Mouse (Mus musculus): ENCODE measurements around the gene Lgals12. TPM values are rescaled to one million over a fixed set of nuclear protein-coding genes. Genes with fewer than 3 reads are reported as not detected.

Lgals12 gene
- polyA plus RNA-seq, 1 experiment from 2014 or later: 0.84 TPM

- no peak for DNase-seq (ENCODE audit: low spot score)
- 89% methylated on average over 5 of the region's 5 CpGs for WGBS
- H3K36me3 ChIP-seq: no peaks in the 10 kb centered on the region
- no peaks in the 10 kb centered on the region for H3K27me3 ChIP-seq (ENCODE audit: low read depth, poor library complexity, severe bottlenecking)
- no peaks in the 10 kb centered on the region for H3K9me3 ChIP-seq (replicated peaks)
- H3K27ac ChIP-seq: no peak overlapping the region
- peaks cover 18% of the 10 kb centered on the region for H3K4me1 ChIP-seq
- no peak overlapping the region for H3K4me3 ChIP-seq
These were observed 37.3 kb downstream of the Lgals12 start for GRCm38 (mm10) chr19:7569650-7570049.

GRCm38 (mm10) chr19:7568364-7568763, 38.6 kb downstream of the Lgals12 start:
- Histone ChIP-seq H3K4me1 (peaks cover 18% of the 10 kb centered on the region), H3K9me3 (replicated peaks) (no peaks in the 10 kb centered on the region), H3K36me3 (no peaks in the 10 kb centered on the region), H3K4me3 (no peak overlapping the region), H3K27ac (peak overlapping the region; percentile 76), H3K27me3 (ENCODE audit: low read depth, poor library complexity, severe bottlenecking) (no peaks in the 10 kb centered on the region)
- peak; percentile 38 for DNase-seq (ENCODE audit: low spot score)
- 44% methylated on average over 3 of the region's 3 CpGs for WGBS

GRCm38 (mm10) chr19:7566826-7567225, 40.2 kb downstream of the Lgals12 start:
- no peak for DNase-seq (ENCODE audit: low spot score)
- H3K4me1 ChIP-seq: peaks cover 18% of the 10 kb centered on the region
- no peak overlapping the region for H3K27ac ChIP-seq
- H3K9me3 ChIP-seq (replicated peaks): no peaks in the 10 kb centered on the region
- no peaks in the 10 kb centered on the region for H3K27me3 ChIP-seq (ENCODE audit: low read depth, poor library complexity, severe bottlenecking)
- WGBS: 88% methylated on average over 3 of the region's 3 CpGs
- H3K36me3 ChIP-seq: no peaks in the 10 kb centered on the region
- H3K4me3 ChIP-seq: no peak overlapping the region

GRCm38 (mm10) chr19:7564457-7564856, 42.5 kb downstream of the Lgals12 start:
- H3K4me3 ChIP-seq: no peak overlapping the region
- H3K27me3 ChIP-seq (ENCODE audit: low read depth, poor library complexity, severe bottlenecking): no peaks in the 10 kb centered on the region
- H3K36me3 ChIP-seq: no peaks in the 10 kb centered on the region
- no peak overlapping the region for H3K27ac ChIP-seq
- H3K4me1 ChIP-seq: peaks cover 23% of the 10 kb centered on the region
- no peak for DNase-seq (ENCODE audit: low spot score)
- 88% methylated on average over 1 of the region's 1 CpGs for WGBS
- H3K9me3 ChIP-seq (replicated peaks): no peaks in the 10 kb centered on the region

GRCm38 (mm10) chr19:7563676-7564075, 43.3 kb downstream of the Lgals12 start:
- H3K36me3 ChIP-seq: no peaks in the 10 kb centered on the region
- H3K4me3 ChIP-seq: no peak overlapping the region
- WGBS: 85% methylated on average over 2 of the region's 2 CpGs
- H3K27me3 ChIP-seq (ENCODE audit: low read depth, poor library complexity, severe bottlenecking): peaks cover 5% of the 10 kb centered on the region; the same call in 1 of the 2 replicates
- no peak for DNase-seq (ENCODE audit: low spot score)
- H3K4me1 ChIP-seq: peaks cover 20% of the 10 kb centered on the region
- H3K9me3 ChIP-seq (replicated peaks): no peaks in the 10 kb centered on the region
- no peak overlapping the region for H3K27ac ChIP-seq

GRCm38 (mm10) chr19:7562601-7563129, 44.3 kb downstream of the Lgals12 start:
- WGBS: 86% methylated on average over 10 of the region's 10 CpGs
- Histone ChIP-seq H3K27me3 (ENCODE audit: low read depth, poor library complexity, severe bottlenecking) (peaks cover 15% of the 10 kb centered on the region), H3K4me1 (peaks cover 17% of the 10 kb centered on the region), H3K4me3 (no peak overlapping the region), H3K27ac (no peak overlapping the region), H3K36me3 (no peaks in the 10 kb centered on the region), H3K9me3 (replicated peaks) (no peaks in the 10 kb centered on the region)
- no peak for DNase-seq (ENCODE audit: low spot score)

- Histone ChIP-seq H3K9me3 (replicated peaks) (no peaks in the 10 kb centered on the region), H3K4me3 (no peak overlapping the region), H3K27me3 (ENCODE audit: low read depth, poor library complexity, severe bottlenecking) (peaks cover 21% of the 10 kb centered on the region), H3K4me1 (peaks cover 19% of the 10 kb centered on the region), H3K27ac (no peak overlapping the region), H3K36me3 (no peaks in the 10 kb centered on the region)
- DNase-seq (ENCODE audit: low spot score): no peak
- 75% methylated on average over 3 of the region's 3 CpGs for WGBS
These were observed 45.5 kb downstream of the Lgals12 start for GRCm38 (mm10) chr19:7561456-7561855.

- H3K27ac ChIP-seq: no peak overlapping the region
- H3K4me1 ChIP-seq: peaks cover 19% of the 10 kb centered on the region
- no peaks in the 10 kb centered on the region for H3K36me3 ChIP-seq
- WGBS: 69% methylated on average over 4 of the region's 4 CpGs
- H3K27me3 ChIP-seq (ENCODE audit: low read depth, poor library complexity, severe bottlenecking): peaks cover 23% of the 10 kb centered on the region
- no peak overlapping the region for H3K4me3 ChIP-seq
- no peak for DNase-seq (ENCODE audit: low spot score)
- no peaks in the 10 kb centered on the region for H3K9me3 ChIP-seq (replicated peaks)
These were observed 47.0 kb downstream of the Lgals12 start for GRCm38 (mm10) chr19:7559986-7560385.

- H3K9me3 ChIP-seq (replicated peaks): no peaks in the 10 kb centered on the region
- WGBS: 87% methylated on average over 4 of the region's 4 CpGs
- H3K4me3 ChIP-seq: no peak overlapping the region
- no peak for DNase-seq (ENCODE audit: low spot score)
- H3K4me1 ChIP-seq: peaks cover 19% of the 10 kb centered on the region
- H3K27me3 ChIP-seq (ENCODE audit: low read depth, poor library complexity, severe bottlenecking): peaks cover 23% of the 10 kb centered on the region
- no peak overlapping the region for H3K27ac ChIP-seq
- no peaks in the 10 kb centered on the region for H3K36me3 ChIP-seq
These were observed 48.3 kb downstream of the Lgals12 start for GRCm38 (mm10) chr19:7558675-7559074.

GRCm38 (mm10) chr19:7557844-7558243, 49.1 kb downstream of the Lgals12 start:
- Histone ChIP-seq H3K36me3 (no peaks in the 10 kb centered on the region), H3K4me3 (peak overlapping the region; percentile 61), H3K27me3 (ENCODE audit: low read depth, poor library complexity, severe bottlenecking) (peaks cover 23% of the 10 kb centered on the region), H3K9me3 (replicated peaks) (no peaks in the 10 kb centered on the region), H3K4me1 (peaks cover 19% of the 10 kb centered on the region), H3K27ac (peak overlapping the region; percentile 66)
- DNase-seq (ENCODE audit: low spot score): no peak
- WGBS: 6% methylated on average over 4 of the region's 4 CpGs

GRCm38 (mm10) chr19:7557328-7557822, 49.6 kb downstream of the Lgals12 start, which contains the start of gene Pla2g16:
TSS of gene Pla2g16 (plus strand) at chr19:7557459.
- H3K4me3 ChIP-seq: peak within 1 kb of the TSS; percentile 61
- H3K9me3 ChIP-seq (replicated peaks): no peaks in the 10 kb centered on the region
- H3K27me3 ChIP-seq (ENCODE audit: low read depth, poor library complexity, severe bottlenecking): peaks cover 23% of the 10 kb centered on the region
- H3K27ac ChIP-seq: peak within 1 kb of the TSS; percentile 66
- peaks cover 19% of the 10 kb centered on the region for H3K4me1 ChIP-seq
- WGBS: under 1% methylated on average over 27 of the region's 27 CpGs
- peak; percentile 70 for DNase-seq (ENCODE audit: low spot score)
- H3K36me3 ChIP-seq: no peaks in the 10 kb centered on the region

- Histone ChIP-seq H3K4me3 (no peak overlapping the region), H3K36me3 (no peaks in the 10 kb centered on the region), H3K9me3 (replicated peaks) (no peaks in the 10 kb centered on the region), H3K4me1 (peaks cover 19% of the 10 kb centered on the region), H3K27me3 (ENCODE audit: low read depth, poor library complexity, severe bottlenecking) (peaks cover 23% of the 10 kb centered on the region), H3K27ac (no peak overlapping the region)
- no peak for DNase-seq (ENCODE audit: low spot score)
- whole genome bisulfite sequencing: 97% methylated on average over 1 of the region's 1 CpGs
These were observed 50.4 kb downstream of the Lgals12 start for GRCm38 (mm10) chr19:7556641-7557040.

GRCm38 (mm10) chr19:7554881-7555280, 52.1 kb downstream of the Lgals12 start:
- no peaks in the 10 kb centered on the region for H3K36me3 ChIP-seq
- H3K27ac ChIP-seq: no peak overlapping the region
- WGBS: 85% methylated on average over 4 of the region's 4 CpGs
- DNase-seq (ENCODE audit: low spot score): no peak
- H3K4me3 ChIP-seq: no peak overlapping the region
- H3K4me1 ChIP-seq: peaks cover 14% of the 10 kb centered on the region
- peaks cover 23% of the 10 kb centered on the region for H3K27me3 ChIP-seq (ENCODE audit: low read depth, poor library complexity, severe bottlenecking)
- no peaks in the 10 kb centered on the region for H3K9me3 ChIP-seq (replicated peaks)

- Histone ChIP-seq H3K4me1 (peaks cover 14% of the 10 kb centered on the region), H3K4me3 (no peak overlapping the region), H3K27me3 (ENCODE audit: low read depth, poor library complexity, severe bottlenecking) (peaks cover 15% of the 10 kb centered on the region), H3K9me3 (replicated peaks) (no peaks in the 10 kb centered on the region), H3K36me3 (no peaks in the 10 kb centered on the region), H3K27ac (no peak overlapping the region)
- DNase-seq (ENCODE audit: low spot score): no peak
These were observed 53.6 kb downstream of the Lgals12 start for GRCm38 (mm10) chr19:7553441-7553840.

Data from limb, embryonic 10.5 days (tissue).